Mouse (Mus musculus) adrenal gland, postnatal 36 days (tissue): Measurements from ENCODE around the gene Tnfrsf18. TPM values are rescaled to one million over a fixed set of nuclear protein-coding genes. Genes with fewer than 3 reads are reported as not detected.
A peak's percentile ranks its signal among the peaks of the same experiment; 100 is the strongest.

Source experiments
- DNase-seq, 2 experiments: peaks; one replicate each; pipeline ENCODE4 v3.0.0; 2021; ENCODE audit warnings: mixed read lengths in 1 of 2
- long read RNA-seq, 2 experiments: library from polyadenylated mRNA; stranded (forward); transcript quantifications; one replicate each; pipeline ENCODE4 v2.0.0; 2021; ENCODE audit warnings: borderline sequencing depth in 2 of 2
- total RNA-seq, 2 experiments: library from RNA; stranded (reverse); gene quantifications; 2 replicates each; pipeline ENCODE4 v1.2.3; 2021

Tnfrsf18 gene
- under 1 TPM in 1 of 2 experiments, not detected in 1; 0.40 TPM for total RNA-seq
- long read RNA-seq, experiment 1 = 0 reads
- long read RNA-seq, experiment 2 = 0 reads

DNA sequence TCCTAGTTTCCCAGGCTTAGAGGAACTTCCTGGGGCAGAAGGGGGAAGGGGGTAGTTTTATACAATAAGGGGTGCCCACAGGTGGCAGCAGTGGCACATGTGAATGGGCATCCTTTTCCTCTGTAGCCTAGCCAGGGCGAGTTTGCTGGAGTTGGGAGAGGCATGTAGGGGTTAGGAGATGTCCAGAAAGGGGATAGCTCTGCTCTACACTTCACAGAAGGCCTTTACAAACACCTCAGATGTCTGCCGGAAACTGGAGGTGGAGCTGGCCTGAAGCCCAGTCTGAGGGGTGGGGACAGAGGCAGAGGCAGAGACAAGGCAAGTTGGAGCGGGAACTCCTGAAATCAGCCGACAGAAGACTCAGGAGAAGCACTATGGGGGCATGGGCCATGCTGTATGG lies at the start of gene Tnfrsf18:
Tnfrsf18 (plus strand) TSS at position 152 of the 400 bp plus-strand sequence.
- peak in 1 of 2 experiments; percentile 43 for DNase-seq

DNA sequence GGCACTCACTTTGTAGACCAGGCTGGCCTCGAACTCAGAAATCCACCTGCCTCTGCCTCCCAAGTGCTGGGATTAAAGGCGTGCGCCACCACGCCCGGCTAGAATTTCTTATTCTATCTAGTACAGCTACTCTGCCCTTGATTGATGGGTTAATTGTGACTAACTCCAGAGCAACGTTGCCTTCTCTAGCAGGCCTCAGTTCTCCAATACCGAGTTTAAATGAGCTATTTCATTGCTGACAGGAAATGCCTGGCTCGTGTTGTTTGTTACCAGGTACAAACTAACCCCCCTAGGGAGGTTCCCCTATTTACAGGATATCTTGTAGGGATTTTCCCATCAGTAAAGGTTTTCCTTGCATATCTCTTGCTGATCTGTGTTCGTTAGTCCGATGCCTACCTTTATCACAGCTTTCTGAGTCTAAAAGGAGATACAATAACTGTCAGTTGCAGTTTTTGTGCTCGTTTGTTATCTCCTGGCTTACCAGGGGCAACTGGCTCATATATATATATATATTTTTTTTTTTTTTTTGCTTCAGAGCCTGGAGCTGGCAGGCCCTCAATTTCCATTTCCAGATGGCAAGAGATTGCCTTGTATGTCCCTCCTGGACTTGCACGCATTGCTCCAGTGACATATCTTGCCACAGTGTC lies 44.4 kb upstream of the Tnfrsf18 start:
- no peak for DNase-seq

DNA sequence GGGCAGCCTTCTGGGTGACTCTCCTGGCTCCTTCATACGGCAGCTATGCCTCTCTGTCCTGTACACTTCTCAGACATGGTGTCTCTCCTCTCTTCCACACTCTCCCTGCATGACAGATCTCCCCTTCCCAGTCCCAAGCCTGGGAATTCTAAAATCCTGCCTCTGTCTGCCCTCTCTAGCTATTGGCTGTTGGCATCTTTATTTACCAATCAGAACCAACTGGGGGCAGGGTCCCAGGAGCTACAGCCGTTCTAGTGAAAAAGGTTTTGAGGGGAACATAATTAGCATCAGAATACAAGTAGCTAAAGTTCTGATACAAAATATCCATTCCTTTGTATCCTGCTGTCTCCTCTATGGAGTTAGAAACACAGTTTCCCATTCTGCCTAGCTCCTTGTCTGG lies 42.2 kb upstream of the Tnfrsf18 start:
- DNase-seq = no peak

DNA sequence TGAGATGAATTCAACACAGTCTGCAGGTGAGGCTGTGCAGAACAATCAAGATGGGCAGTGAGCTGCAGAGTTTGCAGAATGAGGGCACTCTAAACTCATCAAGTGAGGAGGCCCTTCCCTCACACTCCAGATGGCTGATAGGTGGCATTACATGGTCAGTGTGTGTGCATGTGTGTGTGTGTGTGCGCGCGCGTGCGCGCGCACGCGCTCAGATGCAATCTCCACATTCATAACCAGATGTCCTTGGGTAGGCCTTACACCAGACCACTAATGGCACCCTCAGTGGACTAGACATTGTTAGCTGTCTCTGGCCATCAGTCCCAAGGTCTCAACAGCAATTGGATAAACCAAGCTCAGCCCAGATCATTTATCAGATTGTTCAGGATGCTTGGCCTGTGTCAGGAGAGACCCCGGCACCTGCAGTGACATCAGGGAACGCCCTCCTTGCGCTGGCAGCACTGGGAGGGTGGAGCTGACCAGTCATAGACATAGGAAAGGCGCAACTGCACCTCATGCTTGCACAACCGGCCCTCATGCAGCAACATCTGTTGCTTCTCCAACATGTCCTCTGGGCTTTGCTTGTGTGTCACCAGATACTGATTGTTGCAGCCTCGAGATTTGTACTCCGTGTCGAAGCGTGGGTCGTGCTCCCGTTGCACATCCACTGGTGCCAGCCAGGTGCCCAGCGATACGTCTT lies 34.6 kb upstream of the Tnfrsf18 start:
- DNase-seq = no peak

DNA sequence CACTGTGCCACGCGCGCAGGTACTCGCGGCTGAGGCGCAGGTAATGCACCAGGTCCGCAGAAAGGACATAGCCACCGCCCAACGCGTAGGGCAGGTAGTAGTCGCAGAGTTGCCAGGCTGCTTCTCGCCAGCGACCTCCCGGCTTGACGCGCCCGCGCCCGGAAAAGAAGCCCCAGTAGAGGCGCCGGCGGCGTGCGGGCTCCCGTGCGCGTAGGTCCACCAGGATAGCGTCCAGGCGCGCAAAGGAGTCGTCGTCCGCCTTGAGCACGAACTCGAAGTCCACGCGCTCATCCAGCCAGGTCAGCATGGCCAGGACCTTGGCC lies 34.1 kb upstream of the Tnfrsf18 start:
- no peak for DNase-seq

DNA sequence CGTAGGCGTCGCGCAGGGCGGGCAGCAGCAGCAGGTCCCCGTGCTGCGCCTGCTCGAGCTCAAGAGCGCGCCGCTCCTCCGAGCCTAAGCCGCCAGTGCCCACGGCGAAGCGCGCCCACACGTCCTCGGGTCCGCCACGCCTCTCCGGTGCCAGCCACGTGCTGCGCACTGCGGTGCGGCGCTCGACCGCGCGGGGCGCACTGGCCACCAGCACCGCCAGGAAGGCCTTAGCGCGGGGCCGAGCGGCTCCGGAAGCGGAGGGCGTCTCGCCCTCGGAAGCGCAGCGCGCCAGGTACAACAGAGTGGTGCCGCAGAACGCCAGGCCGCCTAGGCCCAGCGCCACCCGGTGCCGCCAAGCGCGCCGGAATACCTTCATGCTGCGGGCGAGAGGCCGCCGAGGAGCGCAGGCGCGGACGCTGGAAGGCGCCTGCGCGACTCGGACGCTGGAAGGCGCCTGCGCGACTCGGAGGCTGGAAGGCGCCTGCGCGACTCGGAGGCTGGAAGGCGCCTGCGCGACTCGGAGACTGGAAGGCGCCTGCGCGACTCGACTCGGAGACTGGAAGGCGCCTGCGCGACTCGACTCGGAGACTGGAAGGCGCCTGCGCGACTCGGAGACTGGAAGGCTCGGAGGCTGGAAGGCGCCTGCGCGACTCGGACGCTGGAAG lies 33.6 kb upstream of the Tnfrsf18 start, which contains the start of the genes B3galt6 and Sdf4:
B3galt6 (minus strand) TSS at position 409 of the 665 bp plus-strand sequence.
Sdf4 (plus strand) TSS at position 632 of the 665 bp plus-strand sequence.
- DNase-seq = peak; percentile 84 to 89

DNA sequence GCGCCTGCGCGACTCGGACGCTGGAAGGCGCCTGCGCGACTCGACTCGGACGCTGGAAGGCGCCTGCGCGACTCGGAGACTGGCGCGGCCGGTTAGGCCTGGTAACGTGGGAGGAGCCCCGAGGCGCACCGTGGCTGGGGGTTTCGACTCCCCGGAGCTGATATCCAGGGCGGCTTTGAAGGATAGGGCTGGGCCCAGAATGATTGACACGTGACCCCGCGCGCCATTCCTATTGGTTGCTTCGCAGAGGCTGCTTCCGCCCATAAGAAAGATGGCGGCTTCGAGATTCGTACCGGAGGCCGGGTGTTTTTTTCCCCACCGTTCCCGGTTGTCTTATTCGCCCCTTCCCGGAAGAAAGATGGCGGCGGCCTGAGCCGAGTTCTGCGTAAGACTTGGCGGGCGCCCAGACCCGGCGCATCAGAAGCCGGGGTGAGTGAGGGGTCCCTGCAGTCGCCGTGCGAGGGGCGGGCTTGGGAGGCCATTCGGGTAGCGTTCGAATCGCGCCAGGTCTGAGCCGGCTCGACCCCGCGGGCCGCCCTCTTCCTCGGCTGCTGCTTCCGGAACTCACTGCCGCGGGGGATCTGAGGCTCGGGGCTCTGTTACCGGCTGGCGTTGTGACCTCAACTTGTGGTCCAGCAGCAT lies 32.9 kb upstream of the Tnfrsf18 start:
- peak; percentile 95 for DNase-seq

DNA sequence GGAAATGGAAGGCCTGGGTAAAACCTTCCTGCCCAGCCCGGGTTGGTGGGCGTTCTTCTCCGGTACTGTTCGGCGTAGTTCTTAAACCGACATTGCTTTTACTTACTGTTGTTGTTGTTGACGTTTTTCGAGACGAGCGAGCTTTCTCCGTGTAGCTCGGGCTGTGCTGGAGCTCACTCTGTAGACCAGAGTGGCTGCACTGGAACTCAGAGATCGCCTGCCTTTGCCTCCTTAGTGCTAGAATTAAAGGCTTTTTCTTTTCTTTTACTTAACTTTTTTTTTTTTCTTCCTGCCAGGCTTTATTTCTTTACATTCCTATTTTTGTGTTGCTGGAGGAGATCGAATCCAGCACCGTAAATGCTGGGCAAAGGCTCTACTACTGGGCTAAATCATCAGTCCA lies 32.4 kb upstream of the Tnfrsf18 start:
- DNase-seq = no peak

DNA sequence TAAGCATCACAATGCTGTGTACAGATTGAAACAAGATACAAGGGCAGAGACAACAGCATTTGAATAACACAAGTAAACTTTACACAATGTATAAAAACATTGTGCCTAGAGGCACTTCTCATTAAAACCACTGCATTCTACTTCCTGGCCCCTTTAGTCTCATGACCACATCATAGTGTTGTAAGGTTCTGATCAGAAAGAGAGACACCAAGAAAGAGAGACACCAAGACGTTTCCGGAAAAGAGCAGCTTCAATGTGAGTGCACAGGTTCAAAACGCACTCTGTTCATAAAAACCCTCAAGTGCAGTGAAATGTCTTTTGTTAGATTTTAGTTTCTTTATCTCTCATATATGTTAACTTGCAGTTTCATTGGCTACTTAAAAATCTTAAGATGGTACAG lies 21.9 kb upstream of the Tnfrsf18 start:
- DNase-seq = no peak

DNA sequence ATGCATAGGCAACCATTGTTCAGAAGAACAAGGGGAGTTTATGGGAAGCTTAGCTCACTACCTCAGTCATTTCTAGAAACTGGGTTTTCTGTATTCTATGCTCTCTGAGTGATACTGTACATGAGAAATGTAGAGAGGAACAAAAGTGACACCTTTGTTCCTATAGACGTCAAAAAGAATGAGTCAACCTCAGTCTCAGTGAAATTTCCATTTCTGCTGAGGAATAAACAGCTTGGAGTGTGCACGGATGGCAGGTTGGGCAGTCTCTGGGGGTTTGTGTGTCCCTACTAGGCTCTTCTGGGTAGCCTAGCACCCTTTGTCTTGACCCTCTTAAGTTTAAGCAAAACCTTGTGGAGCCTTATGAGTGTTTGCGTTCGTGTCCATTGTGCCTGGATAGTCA lies 17.6 kb upstream of the Tnfrsf18 start:
- DNase-seq = no peak

DNA sequence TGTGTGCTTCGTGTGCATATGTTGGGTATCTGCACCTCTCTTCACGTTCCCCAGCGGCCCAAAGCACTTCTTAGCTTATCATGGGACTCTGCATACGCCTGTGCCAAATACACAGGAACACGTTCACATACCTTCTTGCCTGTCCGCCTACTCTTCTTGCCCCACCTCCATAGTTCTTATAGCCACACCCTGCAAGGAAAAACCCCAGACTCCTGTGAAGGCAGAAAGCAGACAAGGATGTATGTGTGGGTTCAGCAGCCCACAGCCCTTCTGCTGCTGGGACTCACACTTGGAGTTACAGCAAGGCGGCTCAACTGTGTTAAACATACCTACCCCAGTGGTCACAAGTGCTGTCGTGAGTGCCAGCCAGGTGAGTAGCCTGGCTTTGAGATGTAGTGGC lies 12.3 kb upstream of the Tnfrsf18 start, which contains the start of gene Tnfrsf4:
Tnfrsf4 (plus strand) TSS at position 207 of the 400 bp plus-strand sequence.
- no peak for DNase-seq

DNA sequence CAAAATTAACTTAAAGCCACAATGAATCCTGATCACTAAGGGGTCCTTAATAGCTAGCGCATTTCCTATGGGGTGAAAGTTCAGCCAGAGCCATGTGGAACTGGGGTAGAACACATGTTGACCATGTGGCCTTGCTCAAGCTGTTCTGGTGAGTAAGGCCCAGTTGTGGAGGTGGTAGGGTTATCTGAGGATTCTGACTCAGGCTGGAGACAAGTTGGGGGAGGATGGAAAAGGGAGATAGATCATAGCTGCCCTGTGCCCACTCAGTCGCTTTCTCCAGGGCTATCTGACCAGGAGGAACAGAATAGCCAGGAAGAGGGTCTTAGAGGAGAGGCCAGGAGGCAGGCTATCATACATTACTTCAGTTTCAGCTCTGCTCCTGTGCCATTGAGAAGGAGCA lies 11.5 kb upstream of the Tnfrsf18 start:
- DNase-seq = peak; percentile 46 to 57

DNA sequence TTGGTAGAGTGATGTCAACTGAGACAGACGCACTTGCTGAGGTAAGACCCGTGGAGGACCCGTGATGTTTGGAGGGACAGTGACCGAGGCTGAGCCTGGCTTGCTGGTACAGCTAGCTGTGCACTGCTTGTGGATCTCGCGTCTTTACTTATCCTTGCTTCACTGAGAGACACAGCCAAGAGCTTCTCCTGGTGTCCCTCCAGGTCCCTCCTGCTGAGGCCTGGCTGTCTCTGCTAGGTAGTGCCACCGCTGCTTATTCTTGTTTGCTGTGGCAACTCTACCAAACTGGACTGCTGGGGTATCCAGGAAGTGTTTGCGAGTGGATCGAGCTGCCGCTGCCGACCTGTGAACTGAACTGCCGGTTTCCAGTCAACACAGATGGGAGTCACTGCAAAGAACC lies 6.2 kb upstream of the Tnfrsf18 start:
- no peak for DNase-seq

DNA sequence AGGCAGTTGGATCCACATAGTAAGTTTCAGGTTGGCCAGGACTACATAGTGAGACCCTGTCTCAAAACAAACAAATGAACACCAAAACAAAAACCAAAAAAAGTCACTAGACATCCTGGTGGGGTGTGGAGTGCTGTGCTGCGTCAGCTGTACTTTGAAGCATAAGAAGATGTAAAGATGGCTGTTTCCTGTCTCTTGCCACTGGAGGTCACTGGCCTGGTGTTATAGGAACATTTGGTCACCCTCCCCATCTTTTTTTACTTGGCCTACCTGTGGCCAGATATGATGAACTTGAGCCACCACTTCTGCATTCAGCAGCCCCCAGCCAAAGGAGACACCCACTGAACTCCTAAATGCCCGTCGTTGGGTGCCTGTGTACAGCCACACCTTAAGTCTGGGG lies 4.6 kb upstream of the Tnfrsf18 start:
- no peak for DNase-seq

DNA sequence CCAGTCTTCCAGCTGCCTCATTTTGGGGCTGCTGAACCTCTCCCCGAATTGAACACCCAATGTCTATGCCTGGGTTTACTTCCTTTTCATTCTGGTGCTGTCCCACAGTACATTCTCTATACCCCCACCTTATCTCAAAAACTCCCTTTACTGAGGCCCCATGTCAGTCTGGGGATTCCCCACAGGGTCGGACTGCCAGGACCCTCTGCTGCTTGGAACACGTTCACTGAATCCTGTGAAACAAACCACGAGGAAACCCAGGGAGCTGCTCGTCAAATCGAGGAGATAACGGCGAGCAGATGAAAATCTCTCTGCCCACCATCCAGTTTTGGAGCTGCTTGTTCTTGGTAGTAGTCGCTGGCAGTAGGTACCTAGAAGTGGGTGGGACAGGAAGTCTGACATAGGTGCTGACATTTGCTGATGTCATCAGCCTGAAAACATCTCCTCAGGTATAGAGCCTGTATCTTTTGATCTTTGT lies 4.0 kb upstream of the Tnfrsf18 start:
- no peak for DNase-seq

DNA sequence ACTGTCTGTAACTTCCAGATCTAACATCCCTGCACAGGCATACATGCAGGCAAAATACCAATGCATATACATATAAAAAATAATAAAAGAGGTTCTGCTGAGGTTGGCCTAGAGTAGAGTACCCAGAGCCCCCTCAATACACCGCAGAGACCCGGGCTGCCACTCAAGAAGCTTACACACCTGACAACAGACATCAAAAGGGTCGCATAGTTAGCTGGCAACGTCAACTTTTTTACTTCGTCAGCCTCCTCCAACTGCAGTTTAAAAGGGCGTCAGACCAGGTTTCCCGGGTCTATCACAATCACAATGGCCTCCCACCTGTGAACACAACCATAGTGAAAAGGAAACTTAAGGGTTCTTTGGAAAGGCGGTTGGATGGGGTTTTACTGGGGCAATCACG lies 2.4 kb upstream of the Tnfrsf18 start:
- DNase-seq = no peak

DNA sequence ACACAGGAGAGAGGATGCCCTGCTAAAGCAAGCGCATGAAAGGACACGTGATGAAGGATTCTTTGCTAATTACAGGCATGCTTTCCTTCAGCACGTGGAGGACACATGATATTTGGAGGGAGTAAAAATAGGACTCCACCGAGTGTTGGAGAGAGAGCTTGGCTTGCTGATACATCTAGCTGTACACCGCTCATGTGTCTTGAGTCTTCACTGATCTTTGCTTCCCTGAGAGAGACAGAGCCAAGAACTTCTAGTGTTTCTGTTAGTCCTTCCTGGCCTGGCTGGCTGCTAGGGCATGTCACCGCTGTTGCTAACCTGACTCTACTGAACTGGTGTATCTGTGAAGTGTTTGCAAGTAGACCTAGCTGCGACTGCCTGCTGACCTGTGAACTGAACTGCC lies 1.8 kb upstream of the Tnfrsf18 start:
- DNase-seq = no peak

DNA sequence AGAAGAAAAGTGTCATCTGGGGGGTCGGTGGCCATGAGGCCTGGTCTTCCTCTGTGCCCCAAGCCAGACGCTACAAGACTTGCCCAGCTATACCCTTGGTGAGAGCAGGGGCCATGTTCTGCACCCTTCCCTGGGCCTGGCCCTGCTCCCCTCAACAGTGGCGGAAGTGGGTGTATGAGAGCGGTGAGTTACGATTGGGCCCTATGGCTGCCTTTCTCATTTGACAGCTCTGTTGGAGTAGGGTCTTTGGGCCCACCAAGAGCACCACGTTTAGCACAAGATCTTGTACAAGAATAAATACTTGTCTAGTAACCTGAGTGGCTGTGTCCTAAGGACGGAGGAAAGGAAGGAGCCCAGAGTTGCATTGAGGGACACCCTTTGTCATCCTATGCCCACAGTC lies 2.6 kb downstream of the Tnfrsf18 start:
- DNase-seq = no peak

DNA sequence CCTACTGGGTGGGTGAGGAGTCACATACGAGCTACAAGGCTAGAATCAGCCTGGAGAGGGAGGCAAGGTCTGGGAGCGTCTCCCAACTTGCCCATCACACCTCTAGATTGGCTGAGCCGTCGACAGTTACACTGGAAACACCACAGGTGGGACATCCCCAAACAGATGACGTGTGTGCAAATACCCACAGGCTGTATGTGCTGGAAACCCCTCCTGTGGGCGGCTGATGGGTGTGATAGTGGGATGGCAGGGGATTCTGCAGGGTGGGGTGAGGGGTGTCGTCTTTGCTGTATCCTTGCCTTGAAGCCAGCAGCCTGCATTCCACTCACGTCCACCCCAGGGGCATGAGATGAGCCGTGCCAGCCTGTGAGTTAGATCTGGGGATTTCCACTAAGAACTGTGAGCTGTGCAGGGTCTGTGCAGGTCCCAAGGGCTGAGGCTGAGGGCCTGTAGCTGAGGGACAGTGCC lies 4.7 kb downstream of the Tnfrsf18 start:
- no peak for DNase-seq

DNA sequence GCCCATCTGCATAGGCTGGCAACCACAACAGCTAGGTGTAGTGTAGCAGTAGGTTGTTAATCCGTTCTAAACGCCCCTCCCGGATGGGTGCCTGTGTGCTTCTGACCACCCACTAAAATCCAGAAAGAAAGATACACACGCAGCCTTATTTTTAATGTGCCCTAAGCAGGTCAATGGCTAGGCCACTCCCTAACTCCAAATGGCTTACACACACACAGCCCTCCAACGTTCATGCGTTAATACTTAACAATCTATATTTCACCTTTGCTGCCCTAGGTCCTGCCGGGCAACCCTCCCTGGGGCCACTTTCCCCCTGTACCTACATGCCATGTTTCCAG lies 5.3 kb downstream of the Tnfrsf18 start:
- DNase-seq = no peak

DNA sequence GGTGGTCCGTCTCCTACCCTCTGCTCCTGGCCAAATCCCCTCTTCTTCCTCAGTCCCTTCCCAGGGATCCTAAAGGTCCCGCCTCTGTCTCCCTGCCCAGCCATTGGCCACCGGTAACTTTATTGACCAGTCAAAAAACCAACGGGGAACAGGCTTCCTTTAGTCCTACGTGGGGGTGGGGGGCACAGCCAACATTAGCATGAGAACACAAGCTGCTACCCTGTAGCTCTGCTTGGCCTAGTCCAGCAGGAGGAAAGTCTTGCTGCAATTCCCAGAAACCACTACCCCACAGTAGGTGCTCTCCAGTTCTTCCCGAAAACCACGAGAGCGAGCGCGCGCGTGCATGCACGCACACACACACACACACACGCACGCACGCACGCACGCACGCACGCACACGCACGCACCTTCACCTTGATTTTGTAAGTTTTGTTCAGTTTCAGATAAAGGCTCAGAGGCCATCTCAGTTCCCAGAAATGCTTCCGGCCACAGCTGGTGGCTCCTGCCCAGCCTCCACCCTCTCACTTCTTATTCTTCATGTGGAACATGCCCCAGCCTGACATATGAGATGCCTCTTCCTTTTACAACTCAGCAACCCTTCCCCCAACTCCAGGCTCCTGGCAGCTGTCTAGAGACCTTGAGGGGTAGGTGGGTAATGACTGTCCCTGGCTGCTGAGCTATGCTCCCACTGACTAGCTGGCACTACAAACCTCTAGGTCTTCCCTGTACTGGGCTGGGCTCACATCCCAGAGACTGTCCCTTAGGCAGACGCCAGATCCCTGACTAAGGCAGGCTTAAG lies 5.8 kb downstream of the Tnfrsf18 start:
- peak; percentile 86 to 89 for DNase-seq

DNA sequence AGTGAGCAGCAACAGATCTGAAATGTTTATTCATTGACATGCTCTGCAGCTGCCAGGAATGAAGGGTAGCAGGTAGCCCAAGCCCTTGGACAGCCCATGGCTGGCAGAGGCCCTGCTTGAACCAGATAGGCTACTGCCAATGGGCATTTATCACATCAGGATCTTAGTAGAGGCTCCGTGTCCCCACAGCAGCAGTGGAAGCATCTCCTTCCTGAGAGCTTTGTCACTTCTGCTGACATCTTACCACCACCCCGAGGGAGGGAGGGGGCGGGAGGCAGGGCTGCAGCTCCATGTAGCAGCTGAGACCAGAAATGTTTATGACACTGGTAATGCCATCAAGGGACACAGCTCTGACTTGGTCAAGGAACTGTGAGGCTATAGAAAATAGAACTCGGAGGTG lies 6.9 kb downstream of the Tnfrsf18 start:
- DNase-seq = no peak
